Mouse (Mus musculus) kidney, adult 10 weeks (tissue): ENCODE results near the gene Ctu2. TPM values are rescaled to one million over a fixed set of nuclear protein-coding genes. Genes with fewer than 3 reads are reported as not detected.

Experiments used
- polyA plus RNA-seq: library from polyadenylated mRNA; stranded (reverse); fragments of 350-450 nt; fragmentation: Illumina TruSeq; extraction: RNeasy Lipid Tissue Mini Kit (QIAGEN cat#74804); gene quantifications from one replicate; pipeline ENCODE4 v1.2.3, GENCODE M21; 2014; ENCODE audit warnings: low read depth, low replicate concordance

The Ctu2 gene
- polyA plus RNA-seq = not detected

GRCm38 (mm10) chr8:122475580-122476320 lies at the start of gene Ctu2, which contains the start of gene Rnf166:
Gene Ctu2, plus strand, starts transcription at chr8:122476143.
Gene Rnf166, minus strand, starts transcription at chr8:122476064.

GRCm38 (mm10) chr8:122432443-122433268 lies 43.3 kb upstream of the Ctu2 start, which contains the start of gene Cyba:
Gene Cyba, minus strand, starts transcription at chr8:122432930.

GRCm38 (mm10) chr8:122443262-122444006 lies 32.5 kb upstream of the Ctu2 start, which contains the start of gene Mvd:
Gene Mvd, minus strand, starts transcription at chr8:122443422.

GRCm38 (mm10) chr8:122460524-122461472 lies 15.1 kb upstream of the Ctu2 start, which contains the start of gene Snai3:
Gene Snai3, minus strand, starts transcription at chr8:122460733.

Other genes with a start within 250 kb of the Ctu2 start
- gene Zfpm1, start 194.0 kb upstream of the Ctu2 start, polyA plus RNA-seq = not detected
- not detected for gene Trhr2, start 115.4 kb upstream of the Ctu2 start, polyA plus RNA-seq
- 11.3 TPM for gene Zc3h18, start 99.5 kb upstream of the Ctu2 start, polyA plus RNA-seq
- gene Il17c, start 54.1 kb upstream of the Ctu2 start, polyA plus RNA-seq = not detected
- gene Cyba, start 43.2 kb upstream of the Ctu2 start, polyA plus RNA-seq = 0.69 TPM
- gene Mvd, start 32.7 kb upstream of the Ctu2 start, polyA plus RNA-seq = not detected
- not detected for gene Snai3, start 15.4 kb upstream of the Ctu2 start, polyA plus RNA-seq
- gene Rnf166, start 79 bp upstream of the Ctu2 start, polyA plus RNA-seq = 7.4 TPM
- gene Piezo1, start 75.2 kb downstream of the Ctu2 start, polyA plus RNA-seq = 1.4 TPM
- gene Cdt1, start 91.9 kb downstream of the Ctu2 start, polyA plus RNA-seq = 0.61 TPM
- not detected for gene Aprt, start 100.8 kb downstream of the Ctu2 start, polyA plus RNA-seq
- 3.6 TPM for gene Galns, start 135.3 kb downstream of the Ctu2 start, polyA plus RNA-seq
- 5.3 TPM for gene Trappc2l, start 135.5 kb downstream of the Ctu2 start, polyA plus RNA-seq
- not detected for gene Pabpn1l, start 146.6 kb downstream of the Ctu2 start, polyA plus RNA-seq
- gene Cbfa2t3, start 223.0 kb downstream of the Ctu2 start, polyA plus RNA-seq = 1.1 TPM